Mouse (Mus musculus): ENCODE results near the gene BC035044. TPM values are rescaled to one million over a fixed set of nuclear protein-coding genes. Genes with fewer than 3 reads are reported as not detected.
"Not testable (repeated sequence)": the region's sequence is repeated elsewhere in the genome, so short reads cannot be mapped to it uniquely, and the experiment has no call there.

BC035044 gene
- total and polyA plus RNA-seq, 2 experiments from 2014 or later: 0.38 to 0.41 TPM

GRCm38 (mm10) chr6:128842945-128843478 lies 47.9 kb downstream of the BC035044 start:
- under 1% methylated on average over 44 of the region's 44 CpGs for WGBS
- TF ChIP-seq CTCF (IDR thresholded peaks at IDR 0.05; ENCODE audit: low read depth): peak; percentile 44
- Histone ChIP-seq H3K9me3 (ENCODE audit: low read length) (no peaks in the 10 kb centered on the region), H3K36me3 (ENCODE audit: insufficient read depth) (no peaks in the 10 kb centered on the region), H3K9ac (peak overlapping the region; percentile 74), H3K4me3 (ENCODE audit: low read depth, low read length) (peak overlapping the region; percentile 79), H3K27me3 (ENCODE audit: insufficient read depth, low read length) (no peaks in the 10 kb centered on the region), H3K4me1 (ENCODE audit: insufficient read depth) (0 out of 2 replicates have a peak, but pooled peaks cover 5% of the 10 kb centered on the region), H3K27ac (ENCODE audit: low read depth, low read length) (peak overlapping the region; percentile 89), H3K4me2 (ENCODE audit: low read depth) (peak overlapping the region; percentile 67)
- DNase-seq: peak; percentile 99
- ATAC-seq: peak; percentile 82

GRCm38 (mm10) chr6:128842356-128842944 lies 48.5 kb downstream of the BC035044 start:
- peak overlapping the region; percentile 79 for H3K4me3 ChIP-seq (ENCODE audit: low read depth, low read length)
- H3K9me3 ChIP-seq (ENCODE audit: low read length): no peaks in the 10 kb centered on the region
- no peaks in the 10 kb centered on the region for H3K27me3 ChIP-seq (ENCODE audit: insufficient read depth, low read length)
- WGBS: under 1% methylated on average over 20 of the region's 20 CpGs
- H3K9ac ChIP-seq: peak overlapping the region; percentile 74
- H3K36me3 ChIP-seq (ENCODE audit: insufficient read depth): no peaks in the 10 kb centered on the region
- H3K4me2 ChIP-seq (ENCODE audit: low read depth): peak overlapping the region; percentile 67
- ATAC-seq: no peak
- H3K27ac ChIP-seq (ENCODE audit: low read depth, low read length): peak overlapping the region; percentile 89
- 0 out of 2 replicates have a peak, but pooled peaks cover 5% of the 10 kb centered on the region for H3K4me1 ChIP-seq (ENCODE audit: insufficient read depth)
- no peak for DNase-seq
- no peak for TF ChIP-seq CTCF (IDR thresholded peaks at IDR 0.05; ENCODE audit: low read depth)

- no peak for TF ChIP-seq CTCF (IDR thresholded peaks at IDR 0.05; ENCODE audit: low read depth)
- ATAC-seq (no peak), DNase-seq (peak; percentile 39)
- Histone ChIP-seq H3K36me3 (ENCODE audit: insufficient read depth) (no peaks in the 10 kb centered on the region), H3K4me3 (ENCODE audit: low read depth, low read length) (peak overlapping the region; percentile 79), H3K27me3 (ENCODE audit: insufficient read depth, low read length) (no peaks in the 10 kb centered on the region), H3K9ac (peak overlapping the region; percentile 74), H3K4me1 (ENCODE audit: insufficient read depth) (0 out of 2 replicates have a peak, but pooled peaks cover 5% of the 10 kb centered on the region), H3K4me2 (ENCODE audit: low read depth) (peak overlapping the region; percentile 67), H3K9me3 (ENCODE audit: low read length) (no peaks in the 10 kb centered on the region), H3K27ac (ENCODE audit: low read depth, low read length) (no peak overlapping the region)
- WGBS: 34% methylated on average over 4 of the region's 4 CpGs
Measured at GRCm38 (mm10) chr6:128841327-128842089, 49.4 kb downstream of the BC035044 start.

GRCm38 (mm10) chr6:128840669-128841068 lies 50.3 kb downstream of the BC035044 start:
- not testable (repeated sequence) for H3K4me2 ChIP-seq (ENCODE audit: low read depth)

GRCm38 (mm10) chr6:128839921-128840320 lies 51.0 kb downstream of the BC035044 start:
- ATAC-seq: no peak
- no peak for TF ChIP-seq CTCF (IDR thresholded peaks at IDR 0.05; ENCODE audit: low read depth)
- 0 out of 2 replicates have a peak, but pooled peaks cover 5% of the 10 kb centered on the region for H3K4me1 ChIP-seq (ENCODE audit: insufficient read depth)
- H3K4me2 ChIP-seq (ENCODE audit: low read depth): peak overlapping the region; percentile 51
- H3K36me3 ChIP-seq (ENCODE audit: insufficient read depth): no peaks in the 10 kb centered on the region
- peak overlapping the region; percentile 96; the same call in 1 of the 2 replicates for H3K27ac ChIP-seq (ENCODE audit: low read depth, low read length)
- peak overlapping the region; percentile 93; the same call in 1 of the 2 replicates for H3K9ac ChIP-seq
- H3K4me3 ChIP-seq (ENCODE audit: low read depth, low read length): peak overlapping the region; percentile 91
- no peaks in the 10 kb centered on the region for H3K27me3 ChIP-seq (ENCODE audit: insufficient read depth, low read length)
- H3K9me3 ChIP-seq (ENCODE audit: low read length): no peaks in the 10 kb centered on the region
- DNase-seq: no peak
- WGBS: 78% methylated on average over 7 of the region's 7 CpGs

More at GRCm38 (mm10) chr6:128840669-128841068, 50.3 kb downstream of the BC035044 start:
- H3K4me1 ChIP-seq (ENCODE audit: insufficient read depth); H3K27ac ChIP-seq (ENCODE audit: low read depth, low read length); H3K9me3 ChIP-seq (ENCODE audit: low read length); H3K36me3 ChIP-seq (ENCODE audit: insufficient read depth); ATAC-seq; H3K9ac ChIP-seq; H3K4me3 ChIP-seq (ENCODE audit: low read depth, low read length); H3K27me3 ChIP-seq (ENCODE audit: insufficient read depth, low read length); DNase-seq: not testable (repeated sequence)
- 93% methylated on average over 3 of the region's 3 CpGs for WGBS

- H3K4me3 ChIP-seq (ENCODE audit: low read depth, low read length): peak overlapping the region; percentile 91
- H3K27me3 ChIP-seq (ENCODE audit: insufficient read depth, low read length): no peaks in the 10 kb centered on the region
- ATAC-seq (peak; percentile 8), DNase-seq (no peak)
- H3K27ac ChIP-seq (ENCODE audit: low read depth, low read length): peak overlapping the region; percentile 96
- peak; percentile 78 for TF ChIP-seq CTCF (IDR thresholded peaks at IDR 0.05; ENCODE audit: low read depth)
- WGBS: under 1% methylated on average over 17 of the region's 17 CpGs
- peak overlapping the region; percentile 51 for H3K4me2 ChIP-seq (ENCODE audit: low read depth)
- H3K36me3 ChIP-seq (ENCODE audit: insufficient read depth): no peaks in the 10 kb centered on the region
- H3K9me3 ChIP-seq (ENCODE audit: low read length): no peaks in the 10 kb centered on the region
- H3K4me1 ChIP-seq (ENCODE audit: insufficient read depth): 0 out of 2 replicates have a peak, but pooled peaks cover 5% of the 10 kb centered on the region
- peak overlapping the region; percentile 93 for H3K9ac ChIP-seq
Measured at GRCm38 (mm10) chr6:128839266-128839771, 51.6 kb downstream of the BC035044 start.

Data from forebrain, postnatal 0 days (tissue).